ENCODE assay signal across 17 mouse cellular contexts in genomic region chr3:129206776-129207175, GRCm38 (mm10). TPM values are rescaled to one million over a fixed set of nuclear protein-coding genes. Genes with fewer than 3 reads are reported as not detected.
DNase-seq lines count a peak whose midpoint lies in the region; ATAC-seq and TF ChIP-seq lines count a peak whose summit lies in the region.
"Had no signal": no experiment of that assay in that cellular context is flagged by ENCODE, and none has a peak within 500 bp of the region (broad histone marks: within the 10 kb centered on the region; RNA-seq: fewer than 3 reads in every experiment).

No protein-coding gene starts in this region.

- no peak for TF ChIP-seq CTCF in Patski (IDR thresholded peaks at IDR 0.05)

- POLR2A ChIA-PET in Patski (lab: Charles Lee), result interaction anchor here (0.7 to 23.8 kb wide), 3 partner anchors 13 to 864 kb away, joined by 3 to 623 read pairs (median 3); no protein-coding TSS in a partner anchor

- H3K4me3 ChIP-seq in hindbrain, embryonic 11.5 days (ENCODE audit: low read depth, low read length), result no peak overlapping the region
- no peak overlapping the region; the same call in 1 of the 2 replicates for H3K4me3 ChIP-seq in hindbrain, embryonic 10.5 days
- H3K4me3 ChIP-seq in embryonic facial prominence, embryonic 11.5 days (ENCODE audit: low read depth, low read length), result no peak overlapping the region
- no peak overlapping the region for H3K4me3 ChIP-seq in limb, embryonic 13.5 days
- H3K4me3 ChIP-seq: heart, adult 2 months; hindbrain, embryonic 15.5 days had no signal

- no peaks in the 10 kb centered on the region for H3K36me3 ChIP-seq in hindbrain, embryonic 11.5 days (ENCODE audit: control insufficient read depth, insufficient read depth, low read length)
- no peaks in the 10 kb centered on the region for H3K36me3 ChIP-seq in hindbrain, embryonic 10.5 days
- no peaks in the 10 kb centered on the region for H3K36me3 ChIP-seq in embryonic facial prominence, embryonic 11.5 days (replicated peaks; ENCODE audit: control insufficient read depth, insufficient read depth, low read depth, low read length)
- no peaks in the 10 kb centered on the region for H3K36me3 ChIP-seq in limb, embryonic 13.5 days
- H3K36me3 ChIP-seq: hindbrain, embryonic 15.5 days had no signal

- peaks cover 6% of the 10 kb centered on the region; the same call in 1 of the 2 replicates for H3K4me1 ChIP-seq in hindbrain, embryonic 11.5 days (replicated peaks; ENCODE audit: control insufficient read depth, insufficient read depth, low read length)
- H3K4me1 ChIP-seq in hindbrain, embryonic 10.5 days (replicated peaks), result peaks cover 27% of the 10 kb centered on the region
- peaks cover 3% of the 10 kb centered on the region for H3K4me1 ChIP-seq in embryonic facial prominence, embryonic 11.5 days (ENCODE audit: control insufficient read depth, insufficient read depth, low read length)
- H3K4me1 ChIP-seq in limb, embryonic 13.5 days, result peaks cover 31% of the 10 kb centered on the region

- under 1% methylated on average over 13 of the region's 13 CpGs for WGBS in hindbrain, embryonic 11.5 days
- 2% methylated on average over 13 of the region's 13 CpGs for WGBS in hindbrain, embryonic 10.5 days
- under 1% methylated on average over 13 of the region's 13 CpGs for WGBS in embryonic facial prominence, embryonic 11.5 days
- WGBS in limb, embryonic 13.5 days, result 2% methylated on average over 13 of the region's 13 CpGs

- in situ Hi-C loops in Patski (cut with MboI; ENCODE audit: low pct_unique_long_range_greater_than_20kb), result loop anchor here (10.0 to 25.0 kb wide), 3 partner anchors 1092 to 1369 kb away; partner anchors contain the start of gene Ap1ar

- DNase-seq in hindbrain, embryonic 11.5 days (ENCODE audit: low spot score), result peak; percentile 52
- no peak for DNase-seq in hindbrain, embryonic 10.5 days (ENCODE audit: low spot score)
- peak; percentile 47 for DNase-seq in Patski (ENCODE audit: low read depth, low spot score)
- DNase-seq in embryonic facial prominence, embryonic 11.5 days (ENCODE audit: low spot score), result no peak
- no peak for DNase-seq in adrenal gland, postnatal 36 days
- no peak for DNase-seq in thymus, postnatal 36 days
- DNase-seq: adrenal gland, postnatal 10 days; heart, adult 2 months; layer of hippocampus, postnatal 36 days; left cerebral cortex, postnatal 4 days; liver, postnatal 0 days; lung, postnatal 4 days; right cerebral cortex, postnatal 14 days had no signal

- H3K27ac ChIP-seq in hindbrain, embryonic 11.5 days (ENCODE audit: low read depth, low read length), result no peak overlapping the region
- no peak overlapping the region for H3K27ac ChIP-seq in hindbrain, embryonic 10.5 days
- H3K27ac ChIP-seq in embryonic facial prominence, embryonic 11.5 days (replicated peaks; ENCODE audit: low read depth, low read length), result no peak overlapping the region
- H3K27ac ChIP-seq in limb, embryonic 13.5 days, result no peak overlapping the region
- H3K27ac ChIP-seq: heart, adult 2 months; hindbrain, embryonic 15.5 days; stomach, postnatal 0 days had no signal

- peaks cover 86% of the 10 kb centered on the region for H3K27me3 ChIP-seq in hindbrain, embryonic 11.5 days (ENCODE audit: control insufficient read depth, insufficient read depth, low read length)
- peaks cover 99% of the 10 kb centered on the region for H3K27me3 ChIP-seq in hindbrain, embryonic 10.5 days (ENCODE audit: insufficient read depth, poor library complexity, severe bottlenecking)
- H3K27me3 ChIP-seq in Patski, result no peaks in the 10 kb centered on the region
- H3K27me3 ChIP-seq in embryonic facial prominence, embryonic 11.5 days (ENCODE audit: control insufficient read depth, insufficient read depth, low read length), result peaks cover 76% of the 10 kb centered on the region
- peaks cover 98% of the 10 kb centered on the region for H3K27me3 ChIP-seq in limb, embryonic 13.5 days

- CTCF ChIA-PET in Patski (lab: Charles Lee), result interaction anchor here (1.2 to 17.1 kb wide), 2 partner anchors 13 to 858 kb away, joined by 3 to 345 read pairs; no protein-coding TSS in a partner anchor

- no peaks in the 10 kb centered on the region for H3K9me3 ChIP-seq in hindbrain, embryonic 11.5 days (ENCODE audit: control insufficient read depth, low read length)
- no peaks in the 10 kb centered on the region for H3K9me3 ChIP-seq in hindbrain, embryonic 10.5 days
- H3K9me3 ChIP-seq in embryonic facial prominence, embryonic 11.5 days (replicated peaks; ENCODE audit: control insufficient read depth, low read length), result no peaks in the 10 kb centered on the region
- H3K9me3 ChIP-seq in limb, embryonic 13.5 days, result no peaks in the 10 kb centered on the region
- H3K9me3 ChIP-seq: hindbrain, embryonic 15.5 days had no signal

- H3K9ac ChIP-seq in hindbrain, embryonic 11.5 days (ENCODE audit: low read depth, low read length), result no peak overlapping the region
- no peak overlapping the region for H3K9ac ChIP-seq in embryonic facial prominence, embryonic 11.5 days (replicated peaks; ENCODE audit: low read length)
- H3K9ac ChIP-seq in limb, embryonic 13.5 days, result no peak overlapping the region; the same call in 1 of the 2 replicates
- H3K9ac ChIP-seq: hindbrain, embryonic 15.5 days; liver, postnatal 0 days had no signal

- ATAC-seq in hindbrain, embryonic 11.5 days (ENCODE audit: low FRiP score), result no peak
- no peak for ATAC-seq in Patski
- no peak for ATAC-seq in embryonic facial prominence, embryonic 11.5 days (replicated peaks; ENCODE audit: insufficient number of reproducible peaks, low FRiP score, low TSS enrichment, low read depth)
- ATAC-seq in limb, embryonic 13.5 days (ENCODE audit: low FRiP score, low read depth), result no peak
- ATAC-seq in megakaryocyte progenitor cell, adult 5-6 weeks (replicated peaks; ENCODE audit: poor library complexity), result no peak
- ATAC-seq: liver, postnatal 0 days had no signal

- no peak overlapping the region for H3K4me2 ChIP-seq in hindbrain, embryonic 11.5 days (replicated peaks; ENCODE audit: low read depth, low read length)
- H3K4me2 ChIP-seq in embryonic facial prominence, embryonic 11.5 days (ENCODE audit: low read depth, low read length), result 0 out of 2 replicates have a peak overlapping the region, but pooled peaks have one; percentile 11
- H3K4me2 ChIP-seq in limb, embryonic 13.5 days (replicated peaks), result peak overlapping the region; percentile 25; the same call in 1 of the 2 replicates
- H3K4me2 ChIP-seq: hindbrain, embryonic 15.5 days had no signal

RNA-seq across cellular contexts. Expression of gene Pitx2, which starts 7.1 kb away (rescaled TPM):
- 2.9 and 4.9 TPM in 2 replicates for polyA plus RNA-seq in hindbrain, embryonic 11.5 days (2014; fragmentation: Nextera tagmentation; extraction: Ambion mirVana)
- 7.1 and 21.1 TPM in 2 replicates for polyA plus RNA-seq in hindbrain, embryonic 10.5 days (2016; fragmentation: Nextera tagmentation; extraction: Ambion mirVana)
- 199 TPM for polyA plus RNA-seq in Patski (2021)
- polyA plus RNA-seq in embryonic facial prominence, embryonic 11.5 days (2014; fragmentation: Nextera tagmentation; extraction: Ambion mirVana), result 35.6 and 41.4 TPM in 2 replicates
- polyA plus RNA-seq in limb, embryonic 13.5 days (2015; fragmentation: Nextera tagmentation; extraction: Ambion mirVana), result 21.2 and 26.3 TPM in 2 replicates
- total RNA-seq in adrenal gland, postnatal 36 days (2021), result not detected
- 0.30 TPM in 1 of 2 replicates, not detected in the other for total RNA-seq in megakaryocyte progenitor cell, adult 5-6 weeks (2015)
- not detected in 2 replicates for total RNA-seq in megakaryocyte progenitor cell, adult 5-6 weeks (2017)
- total RNA-seq: layer of hippocampus, postnatal 36 days; left cerebral cortex, postnatal 4 days had no signal

Comparison
In these comparisons a context has a peak if more than half of its experiments do, and no peak if none do; other contexts are left out.
1. DNase-seq: peak in hindbrain, embryonic 11.5 days (single experiment) and Patski (single experiment); none in hindbrain, embryonic 10.5 days (single experiment), embryonic facial prominence, embryonic 11.5 days (single experiment), adrenal gland, postnatal 36 days (0 of 2) and thymus, postnatal 36 days (0 of 2).